Mouse (Mus musculus) lung, adult 18-20 months (tissue): Measurements from ENCODE around the gene Wnt10b.

Experiments
- DNase-seq, 2 experiments: peaks; one replicate each; pipeline ENCODE4 v3.0.0; 2022; ENCODE audit warnings: mixed read lengths in 2 of 2

Wnt10b gene

DNA sequence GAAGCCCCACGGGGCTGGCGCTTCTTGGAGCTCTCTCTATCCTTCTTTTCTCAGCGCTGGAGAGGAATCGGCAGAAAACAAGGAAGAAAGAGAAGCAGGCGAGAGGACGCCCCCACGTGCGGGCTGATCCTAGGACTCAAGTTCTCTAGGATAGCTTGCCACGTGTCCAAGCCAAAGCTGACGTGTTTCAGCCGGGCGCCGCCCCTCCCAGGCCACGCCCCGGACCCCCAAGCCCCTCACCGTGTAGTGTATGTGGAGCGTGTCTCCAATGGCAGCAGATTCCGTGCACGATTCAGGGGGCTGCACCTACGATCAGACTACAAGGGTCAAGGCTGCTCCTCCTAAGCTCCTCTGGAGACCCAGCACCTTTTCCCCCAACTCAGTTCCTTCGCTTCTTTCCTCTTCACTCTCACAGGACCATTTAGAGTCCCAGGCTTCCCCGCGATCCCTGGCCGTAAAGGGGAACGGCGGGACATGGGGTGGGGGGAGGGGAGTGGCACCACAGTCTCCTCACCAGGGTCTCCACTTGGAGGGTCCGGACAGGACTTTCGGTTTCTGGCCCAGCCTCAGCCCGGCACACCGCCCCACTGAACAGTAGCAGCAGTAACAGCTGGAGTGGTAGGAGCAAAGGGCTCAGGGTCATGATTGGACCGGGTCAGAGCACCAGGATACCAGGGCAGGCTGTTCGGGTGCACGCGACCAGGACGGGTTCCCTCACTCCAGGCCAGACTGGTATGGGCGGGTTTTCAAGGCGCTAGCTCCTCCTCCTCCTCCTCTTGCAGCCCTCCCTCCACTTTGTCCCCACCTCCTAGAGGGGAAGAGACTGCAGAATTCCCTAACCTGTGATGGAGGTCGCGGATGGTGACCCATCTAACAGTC, 50.3 kb downstream of the Wnt10b start, which contains the start of gene Fkbp11:
Gene Fkbp11, minus strand, starts transcription at position 756 of the 879 bp plus-strand sequence.
- peak; percentile 82 to 85 for DNase-seq

- DNase-seq, result no peak
Observed at GRCm38 (mm10) chr15:98726746-98727145, 51.2 kb downstream of the Wnt10b start.

DNA sequence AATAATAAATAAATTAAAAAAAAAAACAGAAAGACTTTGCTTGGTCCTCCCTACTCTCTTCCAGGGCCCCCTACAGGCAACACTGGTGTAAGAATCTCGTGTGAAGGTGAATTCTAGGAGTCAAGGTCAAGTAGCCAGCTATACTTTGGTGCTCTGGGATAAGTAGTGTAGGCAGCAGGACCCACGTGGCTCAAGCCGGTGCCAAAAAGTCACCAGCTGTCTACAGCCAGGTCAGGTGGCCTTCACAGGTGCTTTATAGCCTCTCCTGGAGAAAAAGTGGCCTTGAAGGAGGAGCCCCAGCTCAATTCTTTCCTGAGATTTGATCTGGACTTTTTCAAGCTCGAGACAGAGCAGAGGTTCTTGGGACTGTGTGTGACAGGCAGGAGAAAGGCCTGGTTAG, 51.9 kb downstream of the Wnt10b start:
- peak; percentile 60 to 61 for DNase-seq

DNA sequence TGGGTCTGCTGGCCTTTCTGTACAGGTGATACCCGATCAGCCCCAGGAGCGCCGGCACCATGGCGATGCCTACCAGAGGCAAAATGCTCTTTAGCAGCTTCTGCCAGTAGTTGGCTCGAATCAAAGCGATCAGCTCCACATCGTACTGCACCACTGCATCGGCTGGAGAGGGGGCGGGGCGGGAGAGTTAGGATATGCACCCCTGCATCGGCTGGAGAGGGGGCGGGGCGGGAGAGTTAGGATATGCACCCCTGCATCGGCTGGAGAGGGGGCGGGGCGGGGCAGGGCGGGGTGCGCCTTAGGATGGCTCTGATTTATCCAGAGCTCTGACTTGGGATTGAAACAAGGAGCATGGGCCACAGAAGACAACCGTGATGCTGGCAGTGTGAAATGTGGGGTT, 53.5 kb downstream of the Wnt10b start:
- DNase-seq, result no peak

DNA sequence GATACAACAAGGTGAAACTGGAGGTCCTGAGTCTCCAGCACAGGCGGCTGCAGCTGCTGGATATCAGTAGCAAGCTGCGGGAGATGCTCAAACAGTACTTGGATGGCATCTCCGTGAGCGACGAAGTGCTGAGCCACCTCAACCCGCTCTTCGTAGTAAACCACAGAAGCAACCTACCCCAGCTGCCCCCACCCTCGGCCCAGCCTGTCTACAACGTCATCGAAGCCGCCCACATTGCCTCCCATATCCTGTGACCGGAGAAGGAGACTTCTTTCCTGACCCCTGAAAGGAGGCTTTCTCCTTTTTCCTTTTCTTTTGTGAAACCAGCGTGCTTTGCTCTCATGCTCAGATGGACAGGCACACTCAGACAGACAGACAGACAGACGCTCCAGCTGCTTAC, 55.1 kb downstream of the Wnt10b start:
- DNase-seq, result peak in 1 of 2 experiments; percentile 22

DNA sequence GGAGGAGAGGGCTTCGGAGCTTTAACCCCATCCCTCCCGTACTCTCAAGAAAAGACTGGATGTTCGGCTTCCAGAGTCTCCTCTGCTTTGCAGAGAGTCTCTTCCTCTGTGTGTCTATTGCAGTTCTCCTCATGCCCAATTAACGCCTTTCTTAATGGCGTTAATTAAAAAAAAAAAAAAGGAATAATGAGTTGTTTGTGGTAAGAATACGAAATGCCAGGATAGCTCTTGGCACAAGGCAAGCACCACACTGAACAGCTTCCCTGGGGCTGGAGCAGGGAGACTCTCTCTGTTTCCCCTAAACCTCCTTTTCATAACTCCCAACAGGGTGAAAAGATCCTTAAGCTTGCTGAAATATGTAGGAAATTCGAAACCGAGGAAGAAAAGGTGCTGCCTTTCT, 55.8 kb downstream of the Wnt10b start:
- DNase-seq, result no peak
